Mouse (Mus musculus) heart, embryonic 11.5 days (tissue): ENCODE measurements around the gene Hoxc4. TPM values are rescaled to one million over a fixed set of nuclear protein-coding genes. Genes with fewer than 3 reads are reported as not detected.
A peak's percentile ranks its signal among the peaks of the same experiment; 100 is the strongest.

Experiments used
- ATAC-seq: fragments of 200-750 bp; cut with Nextera tagmentation; replicated peaks from 2 replicates; pipeline ENCODE4 v1.8.0; 2017; ENCODE audit warnings: moderate library complexity; ENCODE audit not compliant: insufficient number of reproducible peaks, low FRiP score, low TSS enrichment
- H3K27ac ChIP-seq: fragments of 300-500 bp; sonication (generic); 2 replicates; pipeline ENCODE4 v1.5.1; 2014; ENCODE audit warnings: mild to moderate bottlenecking, low read depth, low read length
- H3K27me3 ChIP-seq: fragments of 300-500 bp; sonication (generic); 2 replicates; pipeline ENCODE4 v1.6.1; 2014; ENCODE audit warnings: mild to moderate bottlenecking, low read length, mixed read lengths; ENCODE audit not compliant: control insufficient read depth, insufficient read depth
- H3K36me3 ChIP-seq: fragments of 300-500 bp; sonication (generic); 2 replicates; pipeline ENCODE4 v1.6.1; 2014; ENCODE audit warnings: mild to moderate bottlenecking, low read length, moderate library complexity, mixed read lengths; ENCODE audit not compliant: control insufficient read depth, insufficient read depth
- H3K4me1 ChIP-seq: fragments of 300-500 bp; sonication (generic); 2 replicates; pipeline ENCODE4 v1.6.1; 2014; ENCODE audit warnings: low read length; ENCODE audit not compliant: control insufficient read depth, insufficient read depth
- H3K4me2 ChIP-seq: fragments of 300-500 bp; sonication (generic); 2 replicates; pipeline ENCODE4 v1.6.1; 2014; ENCODE audit warnings: mild to moderate bottlenecking, moderate library complexity
- H3K4me3 ChIP-seq: fragments of 300-500 bp; sonication (generic); 2 replicates; pipeline ENCODE4 v1.5.1; 2014; ENCODE audit warnings: low read depth, low read length
- H3K9ac ChIP-seq: fragments of 300-500 bp; sonication (generic); 2 replicates; pipeline ENCODE4 v1.6.1; 2014; ENCODE audit warnings: mild to moderate bottlenecking, low read depth, low read length, moderate library complexity
- H3K9me3 ChIP-seq: fragments of 300-500 bp; sonication (generic); replicated peaks from 2 replicates; pipeline ENCODE4 v1.6.1; 2016; ENCODE audit warnings: low read length; ENCODE audit not compliant: control insufficient read depth
- WGBS: fragments of 180-500 bp; shearing (Covaris S2); extraction: QIAGEN DNeasy Blood & Tissue Kit; methylation state at CpG from one replicate; pipeline ENCODE4 v1.1.7; 2014; ENCODE audit not compliant: insufficient replicate concordance; 5-methylcytosine and 5-hydroxymethylcytosine counted together
- polyA plus RNA-seq: library from polyadenylated mRNA; unstranded; fragments of >200 nt; fragmentation: Nextera tagmentation; extraction: Ambion mirVana; gene quantifications from 2 replicates; pipeline ENCODE4 v1.2.1, GENCODE M21; 2014

Gene Hoxc4
- polyA plus RNA-seq, 1 experiment from 2014 or later, result 2.0 TPM

DNA sequence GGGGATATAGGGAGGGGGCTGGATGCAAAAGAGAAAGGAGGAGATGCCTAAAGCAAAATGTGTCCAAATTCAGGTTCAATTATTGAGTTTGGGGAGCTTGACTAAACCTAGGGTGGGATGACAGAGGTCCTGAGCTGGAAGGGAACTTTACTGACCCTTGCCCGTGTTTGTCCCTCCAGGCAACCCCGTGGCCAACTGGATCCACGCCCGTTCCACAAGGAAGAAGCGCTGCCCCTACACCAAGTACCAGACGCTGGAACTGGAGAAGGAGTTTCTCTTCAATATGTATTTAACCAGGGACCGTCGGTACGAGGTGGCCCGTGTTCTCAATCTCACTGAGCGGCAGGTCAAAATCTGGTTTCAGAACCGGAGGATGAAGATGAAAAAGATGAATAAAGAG lies 35.0 kb upstream of the Hoxc4 start:
- Histone ChIP-seq H3K27me3 (peaks cover 100% of the 10 kb centered on the region), H3K4me1 (no peaks in the 10 kb centered on the region), H3K4me2 (no peak overlapping the region), H3K9ac (no peak overlapping the region), H3K4me3 (no peak overlapping the region), H3K9me3 (no peaks in the 10 kb centered on the region), H3K27ac (no peak overlapping the region), H3K36me3 (no peaks in the 10 kb centered on the region)
- no peak for ATAC-seq
- 2% methylated on average over 12 of the region's 12 CpGs for WGBS

GRCm38 (mm10) chr15:102984521-102984920 lies 34.2 kb upstream of the Hoxc4 start:
- Histone ChIP-seq H3K9ac (no peak overlapping the region), H3K27me3 (peaks cover 100% of the 10 kb centered on the region), H3K4me2 (no peak overlapping the region), H3K4me1 (no peaks in the 10 kb centered on the region), H3K9me3 (no peaks in the 10 kb centered on the region), H3K36me3 (no peaks in the 10 kb centered on the region), H3K27ac (no peak overlapping the region), H3K4me3 (no peak overlapping the region)
- under 1% methylated on average over 10 of the region's 10 CpGs for WGBS
- no peak for ATAC-seq

- H3K9me3 ChIP-seq, result no peaks in the 10 kb centered on the region
- no peaks in the 10 kb centered on the region for H3K4me1 ChIP-seq
- no peak overlapping the region for H3K4me2 ChIP-seq
- H3K27ac ChIP-seq, result no peak overlapping the region
- ATAC-seq, result no peak
- WGBS, result 1% methylated on average over 3 of the region's 3 CpGs
- H3K4me3 ChIP-seq, result no peak overlapping the region
- H3K27me3 ChIP-seq, result peaks cover 100% of the 10 kb centered on the region
- no peaks in the 10 kb centered on the region for H3K36me3 ChIP-seq
- H3K9ac ChIP-seq, result no peak overlapping the region
Measured at GRCm38 (mm10) chr15:102984925-102985324, 33.8 kb upstream of the Hoxc4 start.

DNA sequence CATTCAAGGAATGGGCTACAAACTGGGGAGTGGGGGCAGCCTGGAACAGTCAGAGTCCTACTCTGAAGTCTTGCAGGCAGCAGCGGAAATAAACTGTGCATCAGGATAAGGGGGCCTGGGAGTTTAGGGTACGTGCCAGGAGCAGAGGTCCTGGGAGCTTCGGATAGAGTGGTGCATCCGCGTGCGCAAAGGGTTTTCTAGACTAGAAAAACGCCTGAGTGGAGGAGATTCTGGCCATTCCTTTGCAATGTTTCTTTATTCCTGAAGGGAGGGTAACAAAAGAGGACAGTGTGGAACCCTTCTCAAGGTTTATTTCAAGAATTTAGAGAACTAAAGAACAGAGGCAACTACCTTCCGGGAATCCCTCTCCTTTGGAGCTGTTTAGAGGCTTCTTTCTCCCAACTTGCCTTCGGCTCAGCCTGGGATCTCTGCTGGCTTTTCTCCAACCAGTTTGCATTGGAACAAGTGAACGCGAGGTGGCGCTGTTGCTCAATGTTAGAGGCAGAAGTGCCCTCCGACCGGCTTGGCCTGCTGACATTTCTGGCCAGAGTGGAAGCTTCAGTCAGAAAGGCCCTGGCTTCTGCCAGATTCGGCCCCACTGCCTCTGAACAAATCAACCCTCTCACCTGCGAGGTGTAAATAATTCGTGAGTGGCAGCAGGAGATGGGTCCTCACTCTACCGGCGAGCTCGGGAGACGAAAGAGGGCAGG lies 31.5 kb upstream of the Hoxc4 start:
- Histone ChIP-seq H3K4me2 (no peak overlapping the region), H3K9me3 (no peaks in the 10 kb centered on the region), H3K4me3 (no peak overlapping the region), H3K27me3 (peaks cover 99% of the 10 kb centered on the region), H3K27ac (no peak overlapping the region), H3K36me3 (no peaks in the 10 kb centered on the region), H3K4me1 (no peaks in the 10 kb centered on the region), H3K9ac (no peak overlapping the region)
- 3% methylated on average over 21 of the region's 21 CpGs for WGBS
- 0 out of 2 replicates have a peak, but pooled peaks have one; percentile 31 for ATAC-seq

- WGBS, result 20% methylated on average over 5 of the region's 5 CpGs
- no peak overlapping the region for H3K27ac ChIP-seq
- ATAC-seq, result no peak
Measured at GRCm38 (mm10) chr15:102988078-102988477, 30.7 kb upstream of the Hoxc4 start.

DNA sequence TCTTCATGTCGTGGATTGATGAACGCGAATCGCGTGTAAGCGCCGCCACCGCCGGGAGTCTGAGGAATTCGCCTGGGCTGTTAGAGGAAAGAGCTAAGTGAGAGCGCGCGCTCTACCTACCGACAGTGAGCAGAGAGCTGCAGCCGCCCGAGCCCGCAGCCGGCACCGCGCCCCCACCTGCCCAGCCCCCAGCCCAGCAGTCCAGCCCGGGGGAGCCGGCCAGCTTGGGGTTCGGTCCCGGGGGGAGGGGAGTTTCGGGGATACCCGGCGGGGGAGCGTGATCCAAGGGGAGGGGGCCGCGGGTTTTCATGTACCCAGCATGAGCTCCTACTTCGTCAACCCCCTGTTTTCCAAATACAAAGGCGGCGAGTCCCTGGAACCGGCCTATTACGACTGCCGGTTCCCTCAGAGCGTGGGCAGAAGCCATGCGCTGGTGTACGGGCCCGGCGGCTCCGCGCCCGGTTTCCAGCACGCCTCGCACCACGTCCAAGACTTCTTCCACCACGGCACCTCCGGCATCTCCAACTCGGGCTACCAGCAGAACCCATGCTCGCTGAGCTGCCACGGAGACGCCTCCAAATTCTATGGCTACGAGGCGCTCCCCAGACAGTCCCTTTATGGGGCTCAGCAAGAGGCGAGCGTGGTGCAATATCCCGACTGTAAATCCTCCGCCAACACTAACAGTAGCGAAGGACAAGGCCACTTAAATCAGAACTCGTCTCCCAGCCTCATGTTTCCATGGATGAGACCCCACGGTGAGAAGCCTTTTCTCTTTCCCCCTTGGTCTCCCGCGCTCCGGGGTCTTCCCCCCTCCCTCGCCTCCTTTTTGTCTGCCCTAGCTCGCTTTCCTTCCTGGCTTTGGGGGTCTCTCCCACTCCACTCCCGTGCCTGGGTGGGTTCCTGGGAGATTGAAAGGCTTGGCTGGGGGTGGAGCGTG lies 28.0 kb upstream of the Hoxc4 start, which contains the start of gene Hoxc8:
Gene Hoxc8 (plus strand): TSS at position 147 of the 937 bp plus-strand sequence.
- Histone ChIP-seq H3K4me1 (no peaks in the 10 kb centered on the region), H3K9ac (no peak within 1 kb of the TSS), H3K4me3 (no peak within 1 kb of the TSS), H3K9me3 (no peaks in the 10 kb centered on the region), H3K27ac (no peak within 1 kb of the TSS), H3K27me3 (peaks cover 97% of the 10 kb centered on the region), H3K4me2 (peak within 1 kb of the TSS; percentile 22; the same call in 1 of the 2 replicates), H3K36me3 (no peaks in the 10 kb centered on the region)
- WGBS, result 2% methylated on average over 65 of the region's 69 CpGs
- ATAC-seq, result no peak

More at GRCm38 (mm10) chr15:102988078-102988477, 30.7 kb upstream of the Hoxc4 start:
- Histone ChIP-seq H3K4me3 (no peak overlapping the region), H3K36me3 (no peaks in the 10 kb centered on the region), H3K9me3 (no peaks in the 10 kb centered on the region), H3K27me3 (peaks cover 99% of the 10 kb centered on the region), H3K4me1 (no peaks in the 10 kb centered on the region), H3K4me2 (no peak overlapping the region), H3K9ac (no peak overlapping the region)

- Histone ChIP-seq H3K9ac (no peak overlapping the region), H3K27me3 (peaks cover 97% of the 10 kb centered on the region), H3K9me3 (no peaks in the 10 kb centered on the region), H3K27ac (no peak overlapping the region), H3K4me1 (no peaks in the 10 kb centered on the region), H3K4me2 (no peak overlapping the region), H3K4me3 (no peak overlapping the region), H3K36me3 (no peaks in the 10 kb centered on the region)
- 3% methylated on average over 7 of the region's 7 CpGs for WGBS
- no peak for ATAC-seq
Measured at GRCm38 (mm10) chr15:102991782-102992181, 27.0 kb upstream of the Hoxc4 start.

DNA sequence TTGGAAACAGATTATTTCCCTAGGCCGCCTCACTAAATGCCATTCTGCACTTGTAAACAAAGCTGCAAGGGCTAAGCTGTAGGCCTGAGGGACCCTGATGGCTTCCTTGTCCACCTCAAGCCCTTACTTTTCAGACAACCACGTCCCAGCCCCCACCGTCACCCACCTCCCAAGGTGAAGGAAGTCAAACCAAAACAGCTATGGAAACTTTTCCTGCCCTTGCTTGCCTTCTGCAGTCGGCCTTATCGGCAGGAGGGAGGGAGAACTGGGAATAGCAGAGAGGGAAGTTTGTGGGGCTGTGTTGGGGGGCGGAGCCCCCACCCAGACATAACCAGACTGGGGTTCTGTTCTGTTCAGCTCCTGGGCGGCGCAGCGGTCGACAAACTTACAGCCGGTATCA lies 26.5 kb upstream of the Hoxc4 start:
- no peak overlapping the region for H3K27ac ChIP-seq
- H3K4me3 ChIP-seq, result no peak overlapping the region
- H3K4me2 ChIP-seq, result no peak overlapping the region
- H3K4me1 ChIP-seq, result no peaks in the 10 kb centered on the region
- 2% methylated on average over 11 of the region's 11 CpGs for WGBS
- H3K36me3 ChIP-seq, result no peaks in the 10 kb centered on the region
- H3K9me3 ChIP-seq, result no peaks in the 10 kb centered on the region
- peaks cover 96% of the 10 kb centered on the region for H3K27me3 ChIP-seq
- no peak overlapping the region for H3K9ac ChIP-seq
- no peak for ATAC-seq
